Mouse (Mus musculus) brain, embryonic 14.5 days (tissue): ENCODE measurements around the gene Tvp23a. TPM values are rescaled to one million over a fixed set of nuclear protein-coding genes. Genes with fewer than 3 reads are reported as not detected.

Experiments used
- DNase-seq: peaks from one replicate; pipeline ENCODE4 v3.0.0-alpha.2; 2011; ENCODE audit warnings: low read depth
- CTCF ChIP-seq: fragments of 200-500 bp; IDR thresholded peaks from 2 replicates; pipeline ENCODE4 v1.5.1; 2012; ENCODE audit warnings: inconsistent platforms, mild to moderate bottlenecking, moderate library complexity, borderline replicate concordance; ENCODE audit not compliant: insufficient read depth, insufficient read length; ENCODE audit errors: extremely low read depth
- POLR2A ChIP-seq: fragments of 200-500 bp; IDR thresholded peaks from 2 replicates; pipeline ENCODE4 v1.6.1; 2012; ENCODE audit warnings: mild to moderate bottlenecking, inconsistent platforms, borderline replicate concordance; ENCODE audit not compliant: poor library complexity, insufficient read depth, insufficient read length, severe bottlenecking; ENCODE audit errors: extremely low read depth
- polyA plus RNA-seq: library from polyadenylated mRNA; depleted of rRNA; stranded (reverse); fragments of >200 nt; gene quantifications from 2 replicates; pipeline ENCODE4 v1.2.3, GENCODE M21; 2012; rRNA removed

Gene Tvp23a
- polyA plus RNA-seq, result 49.6 and 55.0 TPM in 2 replicates

GRCm38 (mm10) chr16:10447264-10447594 is at the start of gene Tvp23a:
TSS of gene Tvp23a (minus strand) at chr16:10447362.
- DNase-seq, result peak; percentile 96
- no peak for TF ChIP-seq CTCF
- TF ChIP-seq POLR2A, result peak; percentile 39; the same call in 1 of the 2 replicates

GRCm38 (mm10) chr16:10495824-10496298 is 48.7 kb upstream of the Tvp23a start:
- DNase-seq, result no peak
- no peak for TF ChIP-seq CTCF

- TF ChIP-seq CTCF (no peak), POLR2A (no peak)
- DNase-seq, result no peak
Measured at GRCm38 (mm10) chr16:10492587-10492986, 45.4 kb upstream of the Tvp23a start.

- TF ChIP-seq POLR2A (no peak), CTCF (no peak)
- DNase-seq, result no peak
Measured at GRCm38 (mm10) chr16:10491716-10492115, 44.6 kb upstream of the Tvp23a start.

- TF ChIP-seq CTCF (no peak), POLR2A (no peak)
Measured at GRCm38 (mm10) chr16:10490503-10491150, 43.5 kb upstream of the Tvp23a start.

GRCm38 (mm10) chr16:10489904-10490457 is 42.8 kb upstream of the Tvp23a start:
- TF ChIP-seq POLR2A (no peak), CTCF (no peak)
- no peak for DNase-seq

More at GRCm38 (mm10) chr16:10490503-10491150, 43.5 kb upstream of the Tvp23a start:
- no peak for DNase-seq

GRCm38 (mm10) chr16:10489483-10489882 is 42.3 kb upstream of the Tvp23a start:
- DNase-seq, result no peak
- TF ChIP-seq POLR2A (no peak), CTCF (no peak)

- TF ChIP-seq POLR2A (no peak), CTCF (no peak)
- DNase-seq, result no peak
Measured at GRCm38 (mm10) chr16:10488769-10489481, 41.8 kb upstream of the Tvp23a start.

GRCm38 (mm10) chr16:10487895-10488493 is 40.8 kb upstream of the Tvp23a start:
- no peak for TF ChIP-seq CTCF
- TF ChIP-seq POLR2A, result no peak
- no peak for DNase-seq

GRCm38 (mm10) chr16:10486993-10487392 is 39.8 kb upstream of the Tvp23a start:
- DNase-seq, result no peak
- TF ChIP-seq POLR2A (no peak), CTCF (no peak)

- no peak for TF ChIP-seq POLR2A
- no peak for TF ChIP-seq CTCF
- DNase-seq, result no peak
Measured at GRCm38 (mm10) chr16:10482343-10482742, 35.2 kb upstream of the Tvp23a start.
